Mouse (Mus musculus) small intestine, adult 2 months (tissue): Measurements from ENCODE around the gene Cd79b. TPM values are rescaled to one million over a fixed set of nuclear protein-coding genes. Genes with fewer than 3 reads are reported as not detected.
"Not testable (repeated sequence)": the region's sequence is repeated elsewhere in the genome, so short reads cannot be mapped to it uniquely, and the experiment has no call there.

Source experiments
- H3K27ac ChIP-seq: fragments of 200-500 bp; 2 replicates; pipeline ENCODE4 v1.5.1; 2012; ENCODE audit warnings: low read depth, low read length, control low read depth, inconsistent platforms; ENCODE audit not compliant: insufficient read depth
- H3K27me3 ChIP-seq: fragments of 200-500 bp; 2 replicates; pipeline ENCODE4 v1.6.1; 2012; ENCODE audit warnings: mild to moderate bottlenecking, moderate library complexity, low read length, inconsistent platforms; ENCODE audit not compliant: control insufficient read depth, insufficient read depth
- H3K36me3 ChIP-seq: fragments of 200-500 bp; 2 replicates; pipeline ENCODE4 v1.6.1; 2012; ENCODE audit warnings: mild to moderate bottlenecking, low read length, control low read depth, inconsistent platforms; ENCODE audit not compliant: control insufficient read depth, insufficient read depth
- H3K4me1 ChIP-seq: fragments of 200-500 bp; 2 replicates; pipeline ENCODE4 v1.6.1; 2012; ENCODE audit warnings: low read length, inconsistent platforms, mixed read lengths; ENCODE audit not compliant: control insufficient read depth, insufficient read depth, insufficient read length
- H3K4me3 ChIP-seq: fragments of 200-500 bp; 2 replicates; pipeline ENCODE4 v1.5.1; 2012; ENCODE audit warnings: low read depth, mild to moderate bottlenecking, control low read depth, inconsistent platforms, low read length, moderate library complexity
- CTCF ChIP-seq: fragments of 200-500 bp; IDR thresholded peaks from 2 replicates; pipeline ENCODE4 v1.5.1; 2012; ENCODE audit warnings: low read depth, mild to moderate bottlenecking, control low read depth, inconsistent platforms, low read length, moderate library complexity, mixed read lengths; ENCODE audit not compliant: insufficient replicate concordance, insufficient read length; ENCODE audit errors: extremely low read depth
- POLR2A ChIP-seq: fragments of 200-500 bp; IDR thresholded peaks from 2 replicates; pipeline ENCODE4 v1.6.1; 2012; ENCODE audit warnings: low read depth, mild to moderate bottlenecking, control low read depth, inconsistent platforms, low read length, moderate library complexity
- WGBS: fragments of 180-500 bp; shearing (Covaris S2); methylation state at CpG from one replicate; pipeline ENCODE4 v1.1.7; 2018; 5-methylcytosine and 5-hydroxymethylcytosine counted together
- polyA plus RNA-seq: library from polyadenylated mRNA; depleted of rRNA; stranded (reverse); fragments of >200 nt; gene quantifications from 2 replicates; pipeline ENCODE4 v1.2.3, GENCODE M21; 2012

Cd79b gene
- polyA plus RNA-seq, 1 experiment, result 21.2 TPM

GRCm38 (mm10) chr11:106349772-106350171 is 35.2 kb upstream of the Cd79b start:
- TF ChIP-seq POLR2A (no peak), CTCF (no peak)
- no peak overlapping the region for H3K4me3 ChIP-seq
- no peaks in the 10 kb centered on the region for H3K27me3 ChIP-seq
- WGBS, result 71% methylated on average over 6 of the region's 6 CpGs
- no peaks in the 10 kb centered on the region for H3K36me3 ChIP-seq
- H3K4me1 ChIP-seq, result no peaks in the 10 kb centered on the region
- no peak overlapping the region for H3K27ac ChIP-seq

GRCm38 (mm10) chr11:106344910-106345309 is 30.3 kb upstream of the Cd79b start:
- no peaks in the 10 kb centered on the region for H3K4me1 ChIP-seq
- TF ChIP-seq CTCF (no peak), POLR2A (no peak)
- H3K27ac ChIP-seq, result no peak overlapping the region
- H3K27me3 ChIP-seq, result no peaks in the 10 kb centered on the region
- H3K4me3 ChIP-seq, result no peak overlapping the region
- no peaks in the 10 kb centered on the region for H3K36me3 ChIP-seq
- 29% methylated on average over 6 of the region's 6 CpGs for WGBS

- H3K27me3 ChIP-seq, result no peaks in the 10 kb centered on the region
- no peak overlapping the region for H3K27ac ChIP-seq
- no peaks in the 10 kb centered on the region for H3K4me1 ChIP-seq
- no peaks in the 10 kb centered on the region for H3K36me3 ChIP-seq
- no peak for TF ChIP-seq CTCF
- no peak for TF ChIP-seq POLR2A
- WGBS, result 69% methylated on average over 9 of the region's 9 CpGs
- H3K4me3 ChIP-seq, result no peak overlapping the region
Measured at GRCm38 (mm10) chr11:106340990-106341520, 26.5 kb upstream of the Cd79b start.

GRCm38 (mm10) chr11:106339323-106339722 is 24.8 kb upstream of the Cd79b start:
- not testable (repeated sequence) for H3K27ac ChIP-seq, H3K36me3 ChIP-seq, H3K4me1 ChIP-seq, H3K27me3 ChIP-seq, H3K4me3 ChIP-seq
- whole genome bisulfite sequencing, result 70% methylated on average over 4 of the region's 4 CpGs

GRCm38 (mm10) chr11:106338870-106339269 is 24.3 kb upstream of the Cd79b start:
- WGBS, result 77% methylated on average over 7 of the region's 7 CpGs
- no peaks in the 10 kb centered on the region for H3K27me3 ChIP-seq
- H3K4me1 ChIP-seq, result no peaks in the 10 kb centered on the region
- H3K36me3 ChIP-seq, result no peaks in the 10 kb centered on the region
- TF ChIP-seq CTCF (no peak), POLR2A (no peak)
- no peak overlapping the region for H3K4me3 ChIP-seq
- H3K27ac ChIP-seq, result no peak overlapping the region

- Histone ChIP-seq H3K27me3 (no peaks in the 10 kb centered on the region), H3K36me3 (no peaks in the 10 kb centered on the region), H3K4me3 (no peak overlapping the region), H3K4me1 (no peaks in the 10 kb centered on the region), H3K27ac (no peak overlapping the region)
- WGBS, result 74% methylated on average over 5 of the region's 5 CpGs
- TF ChIP-seq CTCF, result no peak
- no peak for TF ChIP-seq POLR2A
Measured at GRCm38 (mm10) chr11:106338029-106338428, 23.5 kb upstream of the Cd79b start.

- no peak overlapping the region for H3K27ac ChIP-seq
- WGBS, result 14% methylated on average over 2 of the region's 2 CpGs
- H3K4me3 ChIP-seq, result no peak overlapping the region
- TF ChIP-seq POLR2A, result no peak
- no peak for TF ChIP-seq CTCF
- H3K36me3 ChIP-seq, result no peaks in the 10 kb centered on the region
- no peaks in the 10 kb centered on the region for H3K4me1 ChIP-seq
- H3K27me3 ChIP-seq, result no peaks in the 10 kb centered on the region
Measured at GRCm38 (mm10) chr11:106334066-106334465, 19.5 kb upstream of the Cd79b start.

GRCm38 (mm10) chr11:106332458-106332857 is 17.9 kb upstream of the Cd79b start:
- 27% methylated on average over 4 of the region's 4 CpGs for WGBS
- H3K4me3 ChIP-seq, result no peak overlapping the region
- H3K27me3 ChIP-seq, result no peaks in the 10 kb centered on the region
- H3K4me1 ChIP-seq, result no peaks in the 10 kb centered on the region
- no peak overlapping the region for H3K27ac ChIP-seq
- no peaks in the 10 kb centered on the region for H3K36me3 ChIP-seq
- TF ChIP-seq CTCF (no peak), POLR2A (no peak)
